Mouse (Mus musculus) forelimb bud, embryonic 11.5 days (tissue): Measurements from ENCODE around the gene Mtfr2.
A peak's percentile ranks its signal among the peaks of the same experiment; 100 is the strongest.

Source experiments
- DNase-seq: peaks from one replicate; pipeline ENCODE4 v3.0.0-alpha.2; 2012; ENCODE audit warnings: low read depth, low spot score

Gene Mtfr2

DNA sequence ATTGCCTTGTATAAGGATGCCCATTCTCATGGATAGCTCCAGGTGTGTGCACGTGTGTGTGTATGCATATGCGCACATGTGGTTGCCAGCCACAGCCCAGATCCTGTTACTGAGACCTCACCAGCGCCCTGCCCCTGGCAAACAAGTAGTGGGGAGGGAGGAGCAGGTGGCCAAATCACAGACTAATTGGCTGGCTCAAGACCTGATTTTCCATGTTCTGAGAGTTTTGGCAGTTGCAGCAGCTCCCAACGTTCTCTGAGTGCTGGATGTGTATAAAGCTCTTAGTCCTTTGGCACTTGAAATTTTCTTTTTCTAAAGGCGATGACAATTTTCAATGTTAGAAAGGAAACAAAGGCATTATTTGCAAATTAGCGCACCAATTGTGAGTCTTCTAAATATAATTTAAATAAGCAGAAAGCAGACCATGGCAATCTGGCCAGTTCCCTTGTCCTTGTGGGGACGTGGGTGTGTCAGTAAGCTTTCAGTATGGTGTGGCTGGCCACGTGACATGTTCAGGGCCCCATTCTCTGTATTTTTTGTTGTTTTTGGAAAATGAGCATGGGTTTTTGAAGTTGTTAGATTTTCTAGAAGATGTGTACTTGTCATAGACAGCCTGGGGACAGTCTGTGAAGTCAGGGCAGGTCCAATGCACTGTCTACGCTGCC lies 31.6 kb downstream of the Mtfr2 start:
- DNase-seq, result no peak

DNA sequence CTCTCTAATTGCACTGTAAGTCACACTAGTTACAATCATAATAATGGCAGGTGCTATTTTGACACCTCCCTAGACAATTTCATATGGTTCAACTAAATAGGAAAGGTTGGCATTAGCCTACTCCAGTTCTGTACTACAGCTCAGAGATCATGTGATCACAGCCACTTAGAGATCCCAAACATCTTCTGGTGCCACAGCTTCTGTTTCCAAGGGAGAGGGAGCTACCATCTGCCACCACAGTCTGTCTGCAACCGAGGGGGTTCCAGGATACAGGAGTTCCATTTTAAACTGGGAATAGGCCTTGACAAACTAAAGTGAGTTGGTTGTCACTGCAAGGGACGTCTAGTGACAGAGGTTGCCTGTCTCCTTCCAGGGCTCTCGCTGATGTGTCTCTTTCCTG lies 33.2 kb downstream of the Mtfr2 start:
- no peak for DNase-seq

DNA sequence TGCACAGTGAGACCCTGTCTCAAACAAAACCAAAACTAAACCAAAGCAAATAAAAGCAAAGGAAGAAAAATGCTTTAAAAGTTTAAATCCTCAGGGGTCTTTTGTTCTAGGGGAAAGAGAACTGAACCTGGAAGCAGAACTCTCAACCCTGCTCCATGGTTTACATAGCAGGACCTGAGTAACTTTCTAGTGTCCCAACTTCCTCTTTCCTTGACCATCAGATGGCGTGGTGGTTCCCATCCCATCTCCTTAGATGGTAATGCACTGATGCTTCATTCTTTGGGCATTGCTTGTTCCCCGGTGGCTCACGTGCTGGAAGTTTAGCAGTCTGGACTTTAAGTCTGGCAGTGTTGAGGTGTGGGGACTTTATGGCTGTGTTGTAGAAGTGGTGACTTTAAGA lies 33.8 kb downstream of the Mtfr2 start:
- DNase-seq, result no peak

- no peak for DNase-seq
Measured at GRCm38 (mm10) chr10:20382807-20383419, 35.3 kb downstream of the Mtfr2 start.

- DNase-seq, result no peak
Measured at GRCm38 (mm10) chr10:20390568-20390967, 43.0 kb downstream of the Mtfr2 start.

GRCm38 (mm10) chr10:20394815-20395214 lies 47.2 kb downstream of the Mtfr2 start:
- DNase-seq, result no peak

DNA sequence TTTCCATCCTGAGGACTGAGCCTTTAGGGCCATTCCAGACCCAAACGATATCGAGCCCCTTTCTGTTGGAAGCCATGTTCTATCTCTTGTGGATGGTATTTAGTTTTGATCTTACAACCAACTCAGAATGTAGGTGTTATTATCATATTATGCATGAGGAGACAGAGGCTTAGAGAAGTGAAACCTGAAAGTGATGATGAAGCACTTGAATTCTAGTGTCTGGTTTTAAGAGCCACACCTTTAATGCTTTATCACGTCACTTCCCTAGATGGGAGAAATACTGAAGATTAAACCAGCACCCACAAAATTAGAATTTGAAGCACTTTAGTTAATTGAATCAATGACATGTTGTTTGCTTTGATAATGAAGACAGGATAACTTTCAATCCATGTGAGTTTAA lies 48.2 kb downstream of the Mtfr2 start:
- DNase-seq, result no peak

- no peak for DNase-seq
Measured at GRCm38 (mm10) chr10:20398224-20398623, 50.7 kb downstream of the Mtfr2 start.

GRCm38 (mm10) chr10:20398641-20399390 lies 51.2 kb downstream of the Mtfr2 start:
- no peak for DNase-seq

DNA sequence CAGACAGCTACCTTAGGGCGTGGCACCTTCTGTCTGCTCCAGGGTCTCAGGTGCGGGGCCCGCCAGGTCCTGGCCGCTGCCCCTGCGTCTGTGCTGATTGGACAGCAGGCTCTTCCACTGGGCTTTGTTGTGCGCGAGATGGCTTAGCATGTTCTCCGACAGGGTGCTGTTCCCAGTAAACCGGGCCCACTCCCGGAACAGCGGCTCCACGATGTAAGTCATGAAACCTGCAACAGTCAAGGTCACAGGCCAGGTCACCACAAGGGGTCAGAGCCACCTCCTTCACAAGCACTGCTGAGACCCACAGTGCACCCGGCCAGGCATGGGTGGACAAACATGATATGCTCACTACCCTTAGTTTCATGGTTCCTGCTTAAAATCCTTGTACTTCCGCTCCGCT lies 52.8 kb downstream of the Mtfr2 start:
- no peak for DNase-seq

GRCm38 (mm10) chr10:20402941-20403340 lies 55.4 kb downstream of the Mtfr2 start:
- no peak for DNase-seq

DNA sequence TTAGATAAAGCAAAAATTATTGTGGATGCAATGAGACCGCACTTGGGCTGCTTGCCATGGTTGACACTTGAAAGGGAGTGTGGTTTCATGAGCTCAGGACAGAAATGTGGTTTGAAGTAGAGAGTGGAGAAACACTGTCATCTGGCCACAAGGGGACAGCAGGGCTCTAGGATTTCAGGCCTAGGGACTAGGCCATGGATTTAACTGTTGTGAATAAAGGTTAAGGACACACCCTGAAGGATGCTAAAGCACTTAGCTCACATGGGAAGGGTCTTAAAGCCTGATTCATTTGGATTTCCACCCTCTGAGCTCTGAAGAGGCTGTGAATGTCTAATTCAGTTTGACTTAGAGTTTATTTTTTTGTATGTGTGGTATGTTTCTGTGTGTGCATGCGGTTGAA lies 57.9 kb downstream of the Mtfr2 start:
- DNase-seq, result peak; percentile 57

DNA sequence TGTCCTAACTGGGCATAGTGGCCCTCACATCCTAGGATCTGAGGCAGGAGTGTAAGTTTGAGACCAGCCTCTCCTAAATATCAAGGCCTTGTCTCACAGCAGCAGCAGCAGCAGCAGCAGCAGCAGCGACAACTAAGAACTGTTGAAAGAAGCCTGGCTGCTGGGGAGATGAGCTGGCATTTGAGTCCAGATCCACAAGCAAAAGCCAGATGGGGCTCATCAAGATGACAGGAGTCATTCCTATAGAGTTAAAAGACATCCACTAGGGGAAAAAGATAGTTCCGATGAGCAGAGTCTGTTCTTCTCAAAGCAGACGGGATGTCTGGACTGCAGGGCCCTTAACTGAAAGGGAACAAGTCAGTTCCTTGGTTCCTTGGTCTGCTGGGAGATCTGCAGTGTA lies 60.8 kb downstream of the Mtfr2 start:
- DNase-seq, result no peak

DNA sequence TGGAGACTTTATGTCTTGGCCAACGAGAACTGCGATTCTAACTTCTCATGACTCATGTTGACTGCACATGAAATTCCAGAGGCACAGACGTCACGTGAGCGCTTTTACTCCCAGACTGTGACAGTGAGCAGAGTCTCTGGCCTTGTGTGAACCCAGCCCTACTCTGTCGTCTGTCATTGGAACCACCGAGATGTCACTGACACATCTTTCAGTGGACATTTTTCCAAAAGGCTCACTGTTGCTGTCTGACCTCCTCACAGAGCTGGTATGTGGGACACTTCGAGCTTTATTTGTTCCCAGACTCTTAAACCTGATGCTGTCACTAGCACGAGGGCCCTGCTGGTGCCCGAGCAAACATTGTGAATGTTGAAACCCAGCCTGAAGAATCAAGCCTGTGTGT lies 61.6 kb downstream of the Mtfr2 start:
- no peak for DNase-seq
